ENCODE assay signal across 25 mouse cellular contexts in the genomic region with DNA sequence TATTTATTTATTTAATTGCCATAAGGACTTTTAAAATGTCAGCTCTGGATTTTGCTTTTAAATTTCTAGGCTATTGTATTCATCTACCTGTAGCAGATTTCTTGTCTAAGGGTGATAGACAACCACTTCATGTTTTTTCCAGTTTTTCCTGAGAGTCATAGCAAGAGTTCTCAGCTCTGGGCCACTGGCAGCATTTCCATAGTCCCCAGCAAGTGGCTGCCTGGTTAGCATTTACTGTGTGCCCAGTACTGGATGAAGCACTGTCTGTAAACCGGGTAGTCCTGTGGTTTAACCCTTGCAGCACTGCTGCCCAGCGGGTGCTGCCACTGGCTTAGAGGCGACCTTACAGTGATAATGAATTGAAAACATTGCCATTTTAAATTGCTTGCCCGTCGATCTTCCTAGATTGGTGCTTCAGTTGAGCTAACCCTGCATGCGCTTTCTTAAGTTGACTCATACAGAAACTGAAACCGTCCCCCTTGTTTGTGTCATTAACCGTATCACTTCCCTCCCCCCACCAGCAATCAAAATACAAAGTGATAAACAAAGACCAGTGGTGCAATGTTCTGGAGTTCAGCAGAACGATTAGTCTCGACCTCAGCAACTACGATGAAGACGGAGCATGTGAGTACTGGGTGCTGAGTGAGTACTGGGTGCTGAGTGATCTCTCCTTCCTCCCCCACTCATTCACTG.
A peak's percentile ranks its signal among the peaks of the same experiment; 100 is the strongest.
DNase-seq lines count a peak whose midpoint lies in the region; ATAC-seq and TF ChIP-seq lines count a peak whose summit lies in the region.
"Had no signal": no experiment of that assay in that cellular context is flagged by ENCODE, and none has a peak within 500 bp of the region (broad histone marks: within the 10 kb centered on the region; RNA-seq: fewer than 3 reads in every experiment).

No protein-coding gene starts in this region.

- in situ Hi-C loops in CH12.LX (cut with MboI; ENCODE audit: low pct_ligation_motif_present, low pct_unique_long_range_greater_than_20kb, low sequenced_read_pairs), result no loop called here

- H3K27ac ChIP-seq in CH12.LX (ENCODE audit: insufficient read depth, low read depth), result no peak overlapping the region
- H3K27ac ChIP-seq: embryonic facial prominence, embryonic 12.5 days; forebrain, embryonic 12.5 days; gastrocnemius, adult 2 months; heart, embryonic 10.5 days; limb, embryonic 13.5 days; liver, embryonic 15.5 days; midbrain, embryonic 12.5 days; neural tube, embryonic 12.5 days had no signal

- H3K79me2 ChIP-seq in CH12.LX (replicated peaks; ENCODE audit: control insufficient read depth, extremely low read depth, insufficient read depth, poor library complexity, severe bottlenecking), result no peaks in the 10 kb centered on the region

- peaks cover 0 to 18% of the 10 kb centered on the region in 2 experiments for H3K36me3 ChIP-seq in CH12.LX (replicated peaks in 1 of 2; ENCODE audit: control insufficient read depth in 1 of 2, insufficient read depth in 1 of 2, low read length in 1 of 2)
- H3K36me3 ChIP-seq: liver, embryonic 15.5 days had no signal

- peaks cover 23% of the 10 kb centered on the region for H3K4me1 ChIP-seq in lung, adult 2 months (ENCODE audit: control insufficient read depth, insufficient read depth, low read length)
- peaks cover 3 to 7% of the 10 kb centered on the region in 2 experiments for H3K4me1 ChIP-seq in CH12.LX (ENCODE audit: control insufficient read depth in 1 of 2, insufficient read depth in 2 of 2)
- H3K4me1 ChIP-seq: embryonic facial prominence, embryonic 12.5 days; heart, embryonic 10.5 days; liver, embryonic 15.5 days had no signal

- TF ChIP-seq RAD21 in CH12.LX (IDR thresholded peaks at IDR 0.05; ENCODE audit: low read depth, low read length), result no peak

- TF ChIP-seq CTCF in lung, adult 2 months (IDR thresholded peaks at IDR 0.05; ENCODE audit: insufficient read depth, low read length), result no peak
- TF ChIP-seq CTCF in CH12.LX (conservative IDR thresholded peaks at IDR 0.05 in 1 of 2, IDR thresholded peaks at IDR 0.05 in 1 of 2; ENCODE audit: low read depth in 2 of 2, low read length in 2 of 2), result no peak

- no peak for ATAC-seq in erythroid progenitor cell, adult 5-6 weeks (replicated peaks; ENCODE audit: low FRiP score, poor library complexity, severe bottlenecking)

- no peak for TF ChIP-seq EP300 in CH12.LX (IDR thresholded peaks at IDR 0.05; ENCODE audit: low read length)

- H3K27me3 ChIP-seq in CH12.LX (replicated peaks), result no peaks in the 10 kb centered on the region
- H3K27me3 ChIP-seq: embryonic facial prominence, embryonic 12.5 days; forebrain, embryonic 12.5 days; limb, embryonic 13.5 days; liver, embryonic 15.5 days; midbrain, embryonic 12.5 days; neural tube, embryonic 12.5 days had no signal

- no peak for TF ChIP-seq POLR2A in lung, adult 2 months (IDR thresholded peaks at IDR 0.05; ENCODE audit: borderline replicate concordance, extremely low read depth, low read depth, low read length)
- no peak for TF ChIP-seq POLR2A in CH12.LX (IDR thresholded peaks at IDR 0.05; ENCODE audit: low read depth, low read length)

- WGBS in lung, adult 2 months, result 63% methylated on average over 12 of the region's 12 CpGs

- no peaks in the 10 kb centered on the region for H3K9me3 ChIP-seq in CH12.LX (replicated peaks; ENCODE audit: low read length)
- H3K9me3 ChIP-seq: embryonic facial prominence, embryonic 12.5 days; forebrain, embryonic 12.5 days; heart, embryonic 10.5 days; limb, embryonic 13.5 days; liver, embryonic 15.5 days; midbrain, embryonic 12.5 days; neural tube, embryonic 12.5 days had no signal

- no peak for DNase-seq in lung, adult 2 months
- no peak for DNase-seq in lung, adult 18-20 months
- peak; percentile 80 for DNase-seq in CD4-positive helper T cell, adult 2 months (ENCODE audit: low read depth, low spot score)
- peak; percentile 17 for DNase-seq in CH12.LX (ENCODE audit: extremely low read depth)
- peak; percentile 38 for DNase-seq in lung, postnatal 25 days (ENCODE audit: low spot score)
- DNase-seq in left cerebral cortex, adult 8-10 months (ENCODE audit: low spot score in 2 of 2), result no peak
- DNase-seq in spleen, postnatal 36 days (ENCODE audit: low spot score in 2 of 2), result no peak
- DNase-seq: adrenal gland, adult 2 months; cerebellum, adult 11 months; cerebellum, adult 9-11 months; gastrocnemius, adult 2 months; kidney, adult 8-10 months; kidney, postnatal 25 days; right cerebral cortex, postnatal 14 days; spleen, adult 18-20 months; thymus, postnatal 14 days had no signal

- dilution Hi-C loops in CH12.LX (cut with MboI; ENCODE audit: extremely low pct_ligation_motif_present, extremely low pct_unique_long_range_greater_than_20kb, low sequenced_read_pairs), result no loop called here

- H3K9ac ChIP-seq in CH12.LX (ENCODE audit: insufficient read depth, low read depth), result no peak overlapping the region
- H3K9ac ChIP-seq: embryonic facial prominence, embryonic 12.5 days; forebrain, embryonic 12.5 days; limb, embryonic 13.5 days; liver, embryonic 15.5 days; midbrain, embryonic 12.5 days; neural tube, embryonic 12.5 days had no signal

- H3K4me3 ChIP-seq in lung, adult 2 months (replicated peaks; ENCODE audit: extremely low read depth, low read depth, low read length), result peak overlapping the region; percentile 21
- H3K4me3 ChIP-seq in CH12.LX (replicated peaks in 1 of 3; ENCODE audit: low read depth in 2 of 3, low read length in 2 of 3, poor library complexity in 1 of 3), result no peak overlapping the region
- H3K4me3 ChIP-seq: embryonic facial prominence, embryonic 12.5 days; forebrain, embryonic 12.5 days; gastrocnemius, adult 2 months; heart, embryonic 10.5 days; layer of hippocampus, adult 2 months; limb, embryonic 13.5 days; liver, embryonic 15.5 days; midbrain, embryonic 12.5 days; neural tube, embryonic 12.5 days had no signal

- H3K4me2 ChIP-seq in CH12.LX (ENCODE audit: insufficient read depth, low read depth, poor library complexity, severe bottlenecking), result no peak overlapping the region
- H3K4me2 ChIP-seq: embryonic facial prominence, embryonic 12.5 days; forebrain, embryonic 12.5 days; limb, embryonic 13.5 days; liver, embryonic 15.5 days; midbrain, embryonic 12.5 days; neural tube, embryonic 12.5 days had no signal

TF ChIP-seq in CH12.LX, 34 proteins besides CTCF, POLR2A, EP300 and RAD21:
- TF ChIP-seq IRF4 (IDR thresholded peaks at IDR 0.05; ENCODE audit: low read depth, low read length), result peak; percentile 77
- TF ChIP-seq JUND (conservative IDR thresholded peaks at IDR 0.05; ENCODE audit: low read depth, low read length), result peak; percentile 73
- TF ChIP-seq SIN3A (IDR thresholded peaks at IDR 0.05; ENCODE audit: low read length), result no peak
- no peak for TF ChIP-seq MXI1 (IDR thresholded peaks at IDR 0.05; ENCODE audit: low read depth, low read length)
TF ChIP-seq in CH12.LX: peak in this region for 2.

Comparison
In these comparisons a context has a peak if more than half of its experiments do, and no peak if none do; other contexts are left out.
1. DNase-seq: peak in CD4-positive helper T cell, adult 2 months (single experiment), CH12.LX (single experiment) and lung, postnatal 25 days (single experiment); none in lung, adult 2 months (single experiment), lung, adult 18-20 months (0 of 2), left cerebral cortex, adult 8-10 months (0 of 2) and spleen, postnatal 36 days (0 of 2).